Mouse (Mus musculus): ENCODE results near the gene Dbf4.

The Dbf4 gene

DNA sequence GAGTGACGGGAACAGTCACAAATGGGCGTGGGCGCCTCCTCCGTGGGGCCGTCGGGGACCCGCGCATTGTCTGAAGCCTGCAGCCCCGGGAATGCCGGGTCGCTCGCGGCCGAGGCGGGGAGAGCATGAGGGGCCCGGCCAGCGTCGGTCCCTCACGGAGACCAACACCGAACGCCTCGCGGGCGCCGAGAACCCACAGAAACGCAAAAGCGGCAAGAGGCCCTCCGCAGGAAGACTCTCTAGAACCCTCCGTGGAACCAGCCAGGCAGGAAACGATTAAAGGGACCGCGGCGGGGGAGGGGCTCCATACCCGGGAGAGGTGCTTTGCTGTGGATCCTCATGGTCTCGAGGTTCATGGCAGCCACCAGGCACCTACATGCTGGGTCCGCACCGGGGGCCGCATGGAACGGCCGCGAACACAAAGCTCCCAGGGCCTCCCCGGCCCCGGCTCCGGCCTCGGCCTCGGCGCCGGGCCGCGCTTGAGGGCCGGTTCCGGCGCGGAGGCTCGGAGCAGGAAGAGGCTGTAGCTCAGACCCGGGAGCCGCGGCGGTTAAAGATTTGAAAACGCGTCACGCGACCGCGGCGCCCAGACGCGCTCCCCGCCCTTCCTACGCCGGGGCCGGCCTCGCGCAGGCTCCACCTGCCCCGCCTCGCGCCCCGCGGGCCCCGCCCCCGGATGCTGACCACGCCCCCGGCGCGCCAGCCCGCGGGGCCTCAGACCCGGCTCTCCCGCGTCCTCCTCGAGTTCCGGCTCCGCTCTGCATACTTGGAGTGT is at the start of gene Dbf4, which contains the start of gene Slc25a40:
Dbf4 (minus strand) TSS at position 560 of the 775 bp plus-strand sequence.
Slc25a40 (plus strand) TSS at position 694 of the 775 bp plus-strand sequence.
- DNase-seq (ENCODE audit: low read depth, low spot score), result peak; percentile 89

DNA sequence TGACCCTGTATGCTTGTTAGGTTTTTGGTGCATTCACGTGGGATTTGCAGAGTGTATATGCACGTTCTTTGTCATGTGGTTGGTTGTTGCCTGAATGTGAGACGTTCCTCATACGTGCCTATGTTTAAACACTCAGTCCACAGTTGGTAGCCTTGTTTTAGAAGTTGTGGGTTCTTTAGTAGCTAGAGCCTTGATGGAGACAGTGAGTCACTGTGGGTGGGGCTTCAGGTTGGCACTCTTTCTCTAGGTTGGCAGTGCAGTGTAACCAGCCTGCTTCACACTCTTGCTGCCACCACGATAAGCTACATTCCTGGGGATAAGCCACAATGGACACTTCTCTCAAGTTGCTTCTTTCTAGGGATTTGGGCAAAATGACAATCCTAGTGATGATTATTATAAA is 34.0 kb upstream of the Dbf4 start:
- DNase-seq (ENCODE audit: low read depth, low spot score), result no peak

DNA sequence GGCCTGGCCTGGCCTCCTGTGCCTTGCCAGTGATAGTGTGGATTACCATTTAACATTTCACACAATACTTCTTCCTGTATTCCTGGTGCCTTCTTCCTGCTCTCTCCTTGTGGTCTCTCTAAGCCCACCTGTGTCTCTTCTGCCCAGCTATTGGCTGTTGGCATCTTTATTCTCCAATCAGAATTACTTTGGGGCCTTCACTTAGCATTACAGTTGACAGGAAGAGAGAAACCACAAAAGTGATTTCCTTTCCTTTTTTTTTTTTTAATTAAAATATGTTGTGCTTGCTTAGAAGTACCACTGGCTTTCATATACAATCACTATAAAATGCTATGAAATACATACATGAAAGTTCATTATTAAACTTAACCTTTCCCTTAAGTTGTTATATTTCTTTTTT is 33.0 kb upstream of the Dbf4 start:
- no peak for DNase-seq (ENCODE audit: low read depth, low spot score)

DNA sequence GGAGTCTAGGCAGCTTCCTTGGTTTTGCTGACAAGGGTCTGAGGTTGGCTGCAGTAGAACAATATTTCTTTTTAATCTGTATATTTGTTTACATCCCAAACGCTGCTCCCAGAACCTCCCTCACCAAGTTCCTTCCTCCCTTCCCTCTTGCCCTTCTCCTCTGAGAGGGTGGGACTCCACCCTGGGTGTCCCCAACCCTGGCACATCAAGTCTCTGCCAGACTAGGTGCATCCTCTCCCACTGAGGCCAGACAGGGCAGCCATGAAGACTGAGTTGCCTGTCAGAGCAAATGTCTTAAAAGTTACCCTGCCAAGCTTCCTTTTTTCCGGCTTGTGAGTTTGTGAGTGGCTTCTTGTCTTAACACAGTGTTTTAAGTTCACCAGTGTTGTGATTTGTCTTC is 16.6 kb upstream of the Dbf4 start:
- no peak for DNase-seq (ENCODE audit: low read depth, low spot score)

DNA sequence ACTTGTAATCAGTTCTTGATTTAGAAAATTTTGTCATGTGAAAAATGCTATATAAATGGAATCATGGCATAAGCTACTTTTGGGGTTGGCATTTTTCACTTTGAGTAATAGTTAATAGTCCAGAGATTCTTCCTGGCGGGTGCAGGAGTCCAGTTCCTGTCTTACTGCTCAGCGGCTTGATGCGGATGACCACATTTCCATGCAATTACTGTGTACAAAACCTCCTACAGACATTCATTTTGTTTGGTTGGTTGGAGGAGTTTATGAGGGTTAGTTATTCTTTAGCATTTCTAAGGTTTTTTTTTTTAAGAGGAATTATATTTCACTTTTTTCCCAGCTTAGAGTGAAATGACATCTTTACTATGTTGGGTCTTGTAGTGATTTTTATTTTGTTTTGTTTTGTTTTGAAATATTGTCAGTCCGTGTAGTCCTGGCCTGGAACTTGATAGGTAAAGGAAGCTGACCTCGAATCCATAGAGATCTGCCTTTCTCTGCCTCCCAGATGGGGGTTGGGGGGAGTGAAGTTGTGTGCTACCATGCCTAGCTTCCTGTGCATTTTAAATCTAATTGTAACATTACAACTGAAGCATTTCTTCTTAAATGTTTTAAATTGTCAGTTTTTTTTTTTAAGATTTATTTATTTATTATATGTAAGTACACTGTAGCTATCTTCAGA is 15.1 kb upstream of the Dbf4 start:
- no peak for DNase-seq (ENCODE audit: low read depth, low spot score)

DNA sequence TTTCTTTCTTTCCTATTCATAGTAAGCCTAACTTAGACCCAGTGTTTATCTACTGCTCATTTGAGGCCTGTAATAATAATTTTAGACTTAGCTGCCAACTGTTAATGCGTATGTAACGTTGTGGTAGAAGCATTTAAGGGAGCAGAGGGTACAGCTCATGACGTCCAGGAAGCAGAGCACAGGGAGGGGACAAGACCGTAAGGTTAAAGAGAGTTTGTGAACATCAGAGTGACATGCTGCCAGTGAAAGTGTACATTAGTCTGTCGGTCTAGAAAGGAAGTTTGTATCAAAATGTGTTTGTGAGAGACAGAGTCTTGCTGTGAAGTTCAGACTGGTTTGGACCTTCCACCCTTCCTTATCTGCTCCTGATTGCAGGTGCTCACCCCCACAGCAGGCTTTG is 3.4 kb upstream of the Dbf4 start:
- no peak for DNase-seq (ENCODE audit: low read depth, low spot score)

DNA sequence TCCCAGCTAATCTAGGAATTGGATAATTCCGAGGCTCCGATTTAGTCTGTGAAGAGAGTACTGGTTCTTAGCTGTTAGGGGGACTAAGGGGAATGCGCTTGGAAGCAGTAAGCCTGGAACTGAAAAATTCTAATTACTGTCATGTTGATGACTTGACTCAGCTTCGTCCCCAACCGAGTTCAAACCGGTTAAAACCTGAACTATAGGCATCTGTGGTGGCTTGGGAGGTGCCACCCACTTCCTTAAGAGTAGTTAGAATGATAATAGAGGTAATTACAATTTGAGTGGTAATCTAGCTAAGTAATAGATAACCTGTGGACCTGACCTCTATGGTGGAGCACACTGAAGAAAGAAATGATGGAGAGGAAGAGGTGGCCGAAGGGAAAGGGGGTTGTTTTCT is 1.6 kb upstream of the Dbf4 start:
- DNase-seq (ENCODE audit: low read depth, low spot score), result peak; percentile 97

DNA sequence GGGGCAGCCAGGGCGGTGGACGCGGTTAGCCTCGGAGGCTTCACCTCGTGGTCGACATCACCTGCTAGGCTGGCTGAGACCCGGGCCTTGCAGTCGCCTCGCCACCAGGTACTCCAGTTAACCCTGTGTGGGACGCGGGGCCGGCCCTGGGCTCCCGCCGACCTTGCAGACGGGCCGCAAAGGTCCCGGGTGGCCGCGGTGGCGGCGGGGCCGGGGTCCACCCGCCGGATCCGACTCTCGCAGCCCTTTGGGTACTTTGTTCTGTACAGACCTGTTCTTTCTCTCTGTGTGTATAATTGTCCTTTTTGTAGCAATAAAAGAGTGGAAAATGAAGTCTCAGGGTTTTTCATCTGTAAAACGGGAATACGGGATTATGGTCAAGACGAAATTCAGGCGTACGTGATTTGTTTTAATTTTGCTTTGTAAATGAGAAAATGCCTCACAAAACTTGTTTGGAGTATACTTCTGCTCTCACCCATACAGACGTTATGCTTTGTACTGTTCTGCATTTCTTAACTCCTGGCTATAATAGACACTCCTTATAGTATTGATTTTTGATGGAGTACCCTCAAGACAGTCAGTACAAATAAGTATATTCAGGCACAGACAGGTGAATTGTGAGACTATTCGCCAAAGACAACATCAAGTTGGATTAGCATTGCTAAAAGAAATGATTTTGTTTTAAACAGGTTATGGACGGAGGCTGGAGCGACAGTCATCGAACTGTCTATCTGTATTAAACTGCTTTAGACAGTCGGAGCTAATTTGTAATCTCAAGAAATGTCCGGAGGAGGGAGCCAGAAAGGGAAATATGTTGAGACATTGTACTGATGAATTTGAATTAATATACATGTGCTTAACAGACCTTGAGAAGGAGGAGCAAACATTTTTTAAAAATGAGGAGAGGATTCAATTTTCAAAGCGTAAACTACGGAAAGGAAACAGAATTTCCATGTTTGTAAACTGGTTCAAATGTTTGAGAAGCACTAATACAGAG is 714 bp upstream of the Dbf4 start:
- DNase-seq (ENCODE audit: low read depth, low spot score), result no peak

DNA sequence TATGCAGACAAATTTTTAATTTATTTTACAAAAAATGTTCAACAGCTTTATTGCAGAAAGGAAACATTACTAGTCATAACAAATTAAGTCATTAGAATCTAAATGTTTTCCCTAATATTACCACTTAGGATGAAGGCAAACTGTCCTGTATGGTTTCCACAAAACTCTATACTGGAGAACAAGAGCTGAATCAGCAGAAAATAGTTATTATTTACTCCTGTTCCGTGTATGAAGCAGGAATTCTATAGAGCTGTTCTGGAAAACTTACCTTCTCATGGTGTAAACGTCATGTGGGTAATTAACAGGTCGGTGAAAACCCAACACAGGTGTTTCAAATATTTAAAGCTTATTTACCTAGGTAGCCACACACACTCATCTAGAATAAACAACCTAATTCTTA is 1.1 kb downstream of the Dbf4 start:
- DNase-seq (ENCODE audit: low read depth, low spot score), result no peak

DNA sequence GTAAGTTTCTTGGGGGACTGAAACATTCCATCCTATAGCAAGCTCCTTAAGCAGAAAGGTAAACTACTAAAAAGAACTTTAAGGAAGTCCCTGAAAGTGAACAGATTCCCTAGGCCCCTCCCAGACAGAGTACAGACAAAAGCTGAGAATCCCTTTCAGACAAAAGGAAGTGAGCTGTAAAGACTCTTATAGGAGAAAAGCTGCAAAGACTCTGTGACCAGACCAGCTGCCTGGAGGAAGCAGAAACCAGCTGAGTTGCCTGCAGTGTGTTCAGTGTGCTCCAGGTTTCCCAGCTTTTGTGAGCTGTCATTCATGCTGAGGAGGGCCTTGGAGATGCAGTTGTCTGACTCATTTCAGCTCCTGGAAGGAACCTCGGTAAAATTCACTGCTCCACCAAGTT is 5.1 kb downstream of the Dbf4 start:
- peak; percentile 85 for DNase-seq (ENCODE audit: low read depth, low spot score)

DNA sequence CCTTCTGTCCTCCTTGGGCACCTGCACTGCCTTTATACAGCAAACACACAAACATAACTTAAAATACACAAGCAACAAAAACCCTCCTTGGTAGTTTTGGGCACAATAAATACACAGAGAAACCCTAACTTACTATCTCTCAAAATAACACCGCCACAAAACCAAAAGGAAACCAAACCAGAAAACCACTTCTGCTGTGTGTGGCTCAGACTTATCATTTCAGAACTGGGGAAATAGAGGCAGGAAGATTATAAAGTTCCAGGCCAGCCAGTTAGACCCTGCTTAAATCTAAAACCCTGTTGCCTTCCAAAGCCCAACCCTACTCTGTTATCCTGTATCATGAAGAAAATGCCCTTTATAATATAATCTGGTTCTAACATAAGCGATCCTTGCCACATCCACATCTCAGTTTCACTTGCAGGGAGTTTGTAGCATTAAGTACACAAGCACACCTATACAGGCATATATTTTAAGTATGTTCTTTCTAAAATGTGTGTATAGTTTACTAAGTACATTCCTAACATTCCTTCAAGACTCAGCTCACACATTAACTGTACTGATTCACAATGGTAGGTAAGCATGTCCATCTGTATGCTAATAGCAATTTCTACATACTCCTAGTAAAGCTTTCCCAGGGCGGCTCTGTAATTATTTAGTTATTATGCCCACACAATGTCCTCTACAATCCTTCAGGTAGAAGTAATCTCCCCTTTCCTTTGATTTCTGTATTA is 5.7 kb downstream of the Dbf4 start:
- DNase-seq (ENCODE audit: low read depth, low spot score), result peak; percentile 22

DNA sequence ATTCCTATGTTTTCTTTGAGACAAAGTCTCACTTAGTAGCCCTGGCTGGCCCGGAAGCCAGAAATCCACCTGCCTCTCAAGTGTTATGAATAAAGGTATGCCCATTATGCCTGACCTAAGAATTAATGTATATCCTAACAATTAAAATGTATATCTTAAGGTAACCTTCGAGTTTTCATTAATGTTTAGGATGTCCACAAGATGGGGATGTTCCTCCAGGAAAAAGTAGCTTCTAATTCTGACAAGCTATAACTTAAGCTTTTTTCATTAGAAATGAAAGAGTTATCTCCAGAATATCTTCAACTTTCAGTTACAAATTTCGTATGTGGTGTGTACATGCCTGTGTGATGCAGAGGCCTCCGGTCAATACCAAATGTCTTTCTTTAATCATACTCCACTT is 13.8 kb downstream of the Dbf4 start:
- DNase-seq (ENCODE audit: low read depth, low spot score), result no peak

DNA sequence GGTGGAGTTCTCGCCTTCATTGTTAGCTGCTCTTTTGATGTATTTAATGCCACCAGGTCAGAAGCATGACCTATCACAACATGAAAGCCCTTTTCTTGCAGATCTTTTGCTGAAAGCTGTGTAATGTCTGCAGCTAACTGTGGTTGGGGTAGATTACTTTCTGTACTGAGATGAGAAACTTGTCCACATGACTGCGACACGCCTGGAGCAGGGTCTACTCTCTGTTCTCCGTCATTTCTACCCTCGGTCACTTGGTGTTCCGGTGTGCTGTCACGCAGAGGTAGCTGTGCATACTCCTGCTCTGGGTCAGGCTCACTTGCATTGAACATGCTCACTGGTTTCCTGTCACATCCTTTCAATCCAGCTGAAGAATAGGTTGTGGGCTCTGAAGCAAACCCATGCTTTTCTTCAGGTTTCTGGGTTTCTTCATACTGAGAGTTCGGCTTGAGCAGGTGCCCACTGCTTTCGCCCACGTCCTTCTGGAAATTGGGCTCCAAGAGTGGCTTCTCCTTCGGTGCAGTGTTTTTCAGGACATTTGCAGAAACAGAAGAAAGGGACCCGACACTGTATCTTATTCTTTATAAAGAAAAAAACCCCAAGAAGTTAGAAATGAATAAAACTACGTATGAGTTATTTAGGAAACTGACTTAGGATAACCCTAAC is 24.8 kb downstream of the Dbf4 start:
- no peak for DNase-seq (ENCODE audit: low read depth, low spot score)

DNA sequence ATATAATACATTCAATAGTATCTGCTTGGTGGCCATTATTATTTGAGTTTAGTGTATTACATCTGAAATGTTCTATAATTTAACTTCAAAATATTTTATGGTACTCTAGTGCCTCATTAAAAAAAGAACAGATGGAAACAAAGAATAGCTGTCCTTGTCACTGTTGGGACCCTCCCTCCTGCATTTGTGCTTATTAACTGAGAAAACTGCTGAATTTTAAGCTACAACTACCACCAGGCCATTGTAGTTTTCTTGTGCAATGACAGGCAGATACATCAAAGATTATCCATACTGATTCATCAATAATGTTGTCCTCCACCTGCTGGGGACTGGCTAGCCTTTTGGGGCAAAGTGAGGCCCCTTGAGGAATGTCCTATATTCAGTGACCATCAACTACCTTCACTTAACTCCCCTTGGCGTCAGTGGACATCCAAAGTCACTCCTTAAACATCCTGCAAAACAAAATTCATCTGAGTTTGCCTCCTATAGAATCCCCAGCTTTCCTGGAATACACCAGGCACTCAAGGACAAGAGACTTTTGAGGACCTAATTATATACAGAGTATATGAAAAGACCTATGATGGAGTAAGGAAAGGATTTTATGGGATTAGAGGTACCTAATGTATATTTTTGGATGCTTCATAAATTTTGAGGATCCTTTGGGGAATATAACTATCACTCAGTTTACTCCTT is 28.5 kb downstream of the Dbf4 start:
- no peak for DNase-seq (ENCODE audit: low read depth, low spot score)

DNA sequence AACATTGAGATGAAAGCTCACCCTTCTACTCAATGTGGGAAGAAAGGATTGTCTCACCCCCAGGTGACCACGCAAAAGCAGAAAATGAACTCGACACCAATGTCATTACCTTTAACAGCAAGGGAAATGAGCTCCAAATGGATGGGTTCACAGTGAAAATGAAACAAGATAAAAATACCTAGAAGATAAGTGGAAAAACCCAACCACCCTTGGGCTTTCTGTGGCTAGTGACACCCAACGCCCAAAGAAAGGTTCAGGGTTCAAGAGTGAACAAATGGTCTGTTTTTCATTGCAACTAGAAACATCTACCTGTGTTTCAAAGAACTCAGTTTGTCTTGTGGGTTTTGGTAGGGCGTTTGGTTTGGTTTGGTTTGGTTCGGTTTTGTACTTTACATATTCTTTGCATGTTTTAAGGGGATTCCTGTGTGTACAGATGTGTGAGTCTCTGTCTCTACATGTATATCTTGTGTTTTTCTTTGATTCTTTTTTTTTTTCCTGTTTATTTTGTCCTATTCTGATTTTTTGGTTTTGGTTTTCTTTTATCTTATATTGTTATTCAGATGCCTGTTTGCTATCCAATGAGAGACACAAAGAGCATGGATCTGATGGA is 48.1 kb downstream of the Dbf4 start:
- no peak for DNase-seq (ENCODE audit: low read depth, low spot score)

DNA sequence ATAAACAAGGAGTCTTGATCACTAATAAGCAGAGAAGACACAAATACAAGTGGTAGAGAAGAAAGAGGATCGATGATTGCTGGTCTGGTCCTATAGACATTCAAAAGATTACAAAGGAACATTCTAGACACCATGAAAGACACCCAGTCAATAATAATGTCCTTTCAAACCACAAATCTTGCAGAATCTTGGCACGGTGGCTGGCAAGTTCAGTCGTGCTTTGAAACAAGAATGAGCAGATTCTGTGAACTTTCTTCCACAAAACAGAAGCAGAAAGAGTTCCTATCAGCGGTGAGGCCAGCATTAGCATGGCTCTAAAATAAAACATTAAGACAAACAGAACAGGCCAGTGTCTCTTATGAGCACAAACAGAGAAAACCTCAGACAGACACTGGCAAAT is 49.1 kb downstream of the Dbf4 start:
- DNase-seq (ENCODE audit: low read depth, low spot score), result no peak

DNA sequence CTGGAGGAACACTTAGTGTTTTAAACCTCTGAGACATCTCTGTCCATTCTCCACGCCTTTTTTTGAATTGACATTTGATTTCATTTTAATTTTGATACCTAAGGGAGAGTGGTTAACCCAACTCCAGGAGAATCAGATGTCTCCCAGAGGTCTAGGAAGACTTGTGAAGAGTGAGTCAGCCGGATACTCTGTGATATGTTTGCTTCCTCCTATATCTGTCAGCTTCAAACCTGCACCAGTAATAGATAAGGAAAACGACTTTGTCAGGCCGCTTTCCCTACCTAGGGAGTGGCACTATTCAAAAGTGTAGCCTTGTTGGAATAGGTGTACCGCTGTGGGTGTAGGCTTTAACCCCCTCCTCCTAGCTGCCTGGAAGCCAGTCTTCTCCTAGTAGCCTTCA is 53.7 kb downstream of the Dbf4 start:
- no peak for DNase-seq (ENCODE audit: low read depth, low spot score)

DNA sequence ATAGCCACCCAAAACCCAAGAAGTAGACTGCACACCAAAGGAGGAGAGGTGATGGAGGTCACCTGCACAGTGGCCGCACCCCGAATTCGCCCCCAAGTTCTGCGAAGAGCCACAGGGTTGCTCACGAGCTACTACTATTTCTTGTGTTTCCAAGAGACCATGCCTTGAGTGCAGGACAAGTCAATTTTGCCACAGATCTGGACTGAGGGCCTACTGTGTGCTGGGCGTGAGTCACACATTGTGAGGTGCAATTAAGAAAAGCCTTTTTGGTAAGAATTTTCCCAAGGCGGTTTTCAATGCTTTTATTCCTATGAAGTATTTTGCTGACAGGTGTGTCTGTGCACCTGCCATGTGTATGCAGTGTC is 54.2 kb downstream of the Dbf4 start:
- DNase-seq (ENCODE audit: low read depth, low spot score), result no peak

DNA sequence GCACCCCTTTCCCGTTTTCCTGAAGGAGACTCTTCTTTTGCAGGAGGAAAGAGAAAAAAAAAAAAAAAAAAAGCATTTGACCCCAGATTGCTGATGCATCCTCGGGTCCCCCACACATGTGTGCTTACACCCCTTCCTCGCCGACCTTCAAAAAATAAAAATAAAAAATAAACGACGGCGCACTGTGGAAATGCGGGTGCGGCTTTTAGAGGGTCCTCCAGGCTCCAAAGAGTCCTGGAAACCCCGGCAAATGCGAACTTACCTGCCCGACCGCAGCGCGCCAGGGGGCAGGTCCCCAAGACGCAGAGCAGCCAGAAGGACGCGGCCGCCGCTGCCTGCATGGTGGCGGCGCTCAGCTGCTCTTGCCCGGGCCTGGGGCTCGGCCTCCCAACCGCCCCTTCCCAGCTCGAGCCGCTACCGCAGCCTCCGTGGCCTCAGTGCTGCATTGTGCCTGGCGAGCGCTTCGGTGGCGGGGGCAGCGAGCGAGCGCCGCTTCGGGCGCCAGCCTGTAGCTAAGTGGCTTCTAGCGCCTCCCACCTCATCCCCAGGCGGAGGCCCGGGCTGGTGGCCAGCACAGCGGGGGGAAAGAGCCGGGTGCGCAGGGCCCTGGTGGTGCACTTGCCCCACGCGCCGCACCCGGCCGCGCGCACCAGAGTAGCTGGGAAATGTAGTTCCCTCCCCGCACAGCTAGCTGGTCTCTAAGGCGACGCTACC is 54.7 kb downstream of the Dbf4 start, which contains the start of gene Adam22:
Adam22 (minus strand) TSS at position 547 of the 714 bp plus-strand sequence.
- DNase-seq (ENCODE audit: low read depth, low spot score), result peak; percentile 88
